Mouse (Mus musculus): ENCODE data around the gene Rnf181. TPM values are rescaled to one million over a fixed set of nuclear protein-coding genes. Genes with fewer than 3 reads are reported as not detected.

The Rnf181 gene
- polyA plus RNA-seq, 1 experiment: 104 TPM

DNA sequence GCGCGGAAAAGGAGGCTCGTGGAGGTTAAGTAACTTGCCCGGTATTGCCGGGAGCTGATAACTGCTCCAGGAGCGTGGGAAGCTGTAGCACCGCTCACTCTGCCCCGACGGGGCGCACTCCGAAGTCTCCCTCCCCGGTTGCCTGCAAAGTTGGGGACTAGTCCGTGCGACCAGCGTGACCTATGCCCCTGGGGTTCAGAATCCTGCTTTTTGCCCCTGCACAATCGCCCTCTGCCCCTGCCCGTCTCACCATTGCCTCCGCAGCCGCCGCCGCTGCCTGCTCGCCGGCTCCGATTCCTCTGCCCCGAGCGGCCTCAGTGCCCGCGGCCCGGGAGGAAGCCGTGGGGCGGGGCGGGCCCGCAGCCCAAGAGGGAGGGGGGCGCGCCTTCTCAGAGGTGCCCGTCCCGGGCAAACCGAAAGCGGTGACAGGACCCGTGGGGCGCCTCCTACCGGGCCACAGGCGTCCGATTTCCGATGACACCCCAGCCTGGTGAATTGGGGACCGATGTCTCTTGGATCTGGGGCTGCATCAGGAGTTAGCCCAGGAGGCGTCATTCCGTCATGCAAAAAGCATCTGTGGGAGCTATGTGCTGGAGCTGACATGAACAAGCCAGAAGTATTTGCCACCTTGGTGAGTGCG is 13.5 kb upstream of the Rnf181 start, which contains the start of gene Vamp5:
Gene Vamp5, minus strand, starts transcription at position 338 of the 640 bp plus-strand sequence.
- WGBS: under 1% methylated on average over 49 of the region's 49 CpGs
- peak within 1 kb of the TSS; percentile 90 for H3K4me3 ChIP-seq (replicated peaks; ENCODE audit: control insufficient read depth, low read depth, low read length)
- TF ChIP-seq POLR2A (IDR thresholded peaks at IDR 0.05; ENCODE audit: borderline replicate concordance, control insufficient read depth, low read depth, low read length): peak; percentile 51; the same call in 1 of the 2 replicates
- TF ChIP-seq CTCF (IDR thresholded peaks at IDR 0.05; ENCODE audit: control insufficient read depth, insufficient read depth, low read length): peak; percentile 59
- H3K4me1 ChIP-seq (ENCODE audit: control insufficient read depth, insufficient read depth, low read length): no peaks in the 10 kb centered on the region; the same call in 1 of the 2 replicates
- peak within 1 kb of the TSS; percentile 90 for H3K27ac ChIP-seq (ENCODE audit: control insufficient read depth, insufficient read depth, low read depth, low read length, poor library complexity)

GRCm38 (mm10) chr6:72379377-72380130 is 12.8 kb upstream of the Rnf181 start:
- Histone ChIP-seq H3K27ac (ENCODE audit: control insufficient read depth, insufficient read depth, low read depth, low read length, poor library complexity) (peak overlapping the region; percentile 90), H3K4me1 (ENCODE audit: control insufficient read depth, insufficient read depth, low read length) (peaks cover 4% of the 10 kb centered on the region; the same call in 1 of the 2 replicates), H3K4me3 (replicated peaks; ENCODE audit: control insufficient read depth, low read depth, low read length) (peak overlapping the region; percentile 90)
- 3% methylated on average over 7 of the region's 7 CpGs for WGBS
- no peak for TF ChIP-seq POLR2A (IDR thresholded peaks at IDR 0.05; ENCODE audit: borderline replicate concordance, control insufficient read depth, low read depth, low read length)

DNA sequence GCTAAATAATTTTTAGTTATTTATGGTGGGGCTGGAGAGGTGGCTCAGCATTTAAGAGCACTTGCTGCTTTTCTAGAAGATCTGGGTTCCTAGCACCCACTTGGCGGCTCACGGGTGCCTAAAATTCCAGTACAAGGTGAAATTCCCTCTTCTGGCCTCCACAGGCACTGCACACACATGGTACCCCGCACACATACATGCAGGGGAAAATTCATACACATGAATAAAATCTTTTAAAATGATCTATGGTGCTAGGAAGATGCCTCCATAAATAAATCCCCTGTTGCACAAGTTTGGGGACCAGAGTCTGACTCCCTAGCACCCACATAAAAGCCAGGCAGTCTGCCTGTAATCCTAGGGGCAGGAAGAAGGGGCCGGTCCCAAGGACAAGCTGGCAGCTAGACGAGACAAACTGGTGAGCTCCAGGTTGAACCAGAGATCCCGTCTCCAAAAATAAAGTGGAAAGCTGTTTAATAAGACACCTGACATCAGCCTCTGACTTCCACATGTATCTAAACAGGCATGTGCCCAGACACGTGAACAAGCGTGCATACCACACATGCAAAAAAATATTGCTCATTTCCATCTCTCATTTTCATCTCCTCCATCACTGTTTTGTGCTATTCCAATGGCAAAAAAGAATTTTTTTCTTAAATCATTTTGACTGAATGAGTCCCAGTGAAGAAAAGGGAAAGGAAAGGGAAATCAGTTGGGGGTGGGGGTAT is 11.9 kb upstream of the Rnf181 start:
- peak overlapping the region; percentile 90 for H3K4me3 ChIP-seq (replicated peaks; ENCODE audit: control insufficient read depth, low read depth, low read length)
- peaks cover 6% of the 10 kb centered on the region; the same call in 1 of the 2 replicates for H3K4me1 ChIP-seq (ENCODE audit: control insufficient read depth, insufficient read depth, low read length)
- TF ChIP-seq POLR2A (IDR thresholded peaks at IDR 0.05; ENCODE audit: borderline replicate concordance, control insufficient read depth, low read depth, low read length) (no peak), CTCF (IDR thresholded peaks at IDR 0.05; ENCODE audit: control insufficient read depth, insufficient read depth, low read length) (no peak)
- WGBS: 60% methylated on average over 8 of the region's 8 CpGs
- no peak overlapping the region for H3K27ac ChIP-seq (ENCODE audit: control insufficient read depth, insufficient read depth, low read depth, low read length, poor library complexity)

- 11% methylated on average over 15 of the region's 15 CpGs for WGBS
- Histone ChIP-seq H3K4me1 (ENCODE audit: control insufficient read depth, insufficient read depth, low read length) (peaks cover 6% of the 10 kb centered on the region; the same call in 1 of the 2 replicates), H3K4me3 (replicated peaks; ENCODE audit: control insufficient read depth, low read depth, low read length) (peak overlapping the region; percentile 59), H3K27ac (ENCODE audit: control insufficient read depth, insufficient read depth, low read depth, low read length, poor library complexity) (peak overlapping the region; percentile 76)
- no peak for TF ChIP-seq CTCF (IDR thresholded peaks at IDR 0.05; ENCODE audit: control insufficient read depth, insufficient read depth, low read length)
- TF ChIP-seq POLR2A (IDR thresholded peaks at IDR 0.05; ENCODE audit: borderline replicate concordance, control insufficient read depth, low read depth, low read length): no peak
These were observed 8.2 kb upstream of the Rnf181 start for GRCm38 (mm10) chr6:72374820-72375563.

DNA sequence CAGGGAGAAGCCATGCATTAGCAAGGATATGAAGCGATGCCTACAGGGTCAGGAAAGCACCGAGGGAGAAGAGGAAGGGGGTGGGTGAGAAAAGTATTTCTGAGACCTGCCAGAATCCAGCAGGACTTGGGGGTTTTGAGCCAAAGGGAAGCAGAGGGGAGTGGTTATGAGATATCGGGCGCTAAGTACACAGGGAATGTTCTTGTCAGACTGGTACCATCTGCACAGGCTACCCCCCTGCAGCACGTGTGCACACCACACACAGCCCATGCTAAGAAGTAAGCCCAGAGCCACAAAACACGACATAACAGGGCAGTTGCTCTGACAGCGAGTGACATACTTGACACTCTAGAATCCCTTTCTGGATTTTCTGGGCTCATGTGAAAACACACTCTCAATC is 7.5 kb upstream of the Rnf181 start:
- TF ChIP-seq CTCF (IDR thresholded peaks at IDR 0.05; ENCODE audit: control insufficient read depth, insufficient read depth, low read length): no peak
- no peak for TF ChIP-seq POLR2A (IDR thresholded peaks at IDR 0.05; ENCODE audit: borderline replicate concordance, control insufficient read depth, low read depth, low read length)
- no peak overlapping the region for H3K4me3 ChIP-seq (replicated peaks; ENCODE audit: control insufficient read depth, low read depth, low read length)
- WGBS: 52% methylated on average over 7 of the region's 7 CpGs
- H3K4me1 ChIP-seq (ENCODE audit: control insufficient read depth, insufficient read depth, low read length): peaks cover 6% of the 10 kb centered on the region; the same call in 1 of the 2 replicates
- no peak overlapping the region for H3K27ac ChIP-seq (ENCODE audit: control insufficient read depth, insufficient read depth, low read depth, low read length, poor library complexity)

DNA sequence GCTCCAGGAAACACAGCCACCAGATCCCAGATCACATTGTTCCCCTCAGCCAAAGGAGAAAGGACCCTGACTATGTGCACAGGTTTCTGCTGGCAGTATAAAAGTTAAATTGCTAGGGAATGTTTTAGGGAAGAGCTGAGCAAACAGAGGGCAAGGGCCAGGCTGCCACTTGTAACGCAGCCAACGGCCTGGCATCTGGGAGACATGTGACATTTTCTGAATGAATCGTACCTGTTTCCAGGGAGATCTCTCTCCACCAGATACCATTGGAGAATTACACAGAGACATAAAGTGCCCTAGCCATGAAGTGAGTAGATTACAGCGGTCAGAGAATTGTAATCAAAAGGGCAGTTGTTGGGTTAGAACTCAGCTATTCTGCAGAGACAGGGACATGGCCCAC is 6.4 kb upstream of the Rnf181 start:
- WGBS: 83% methylated on average over 4 of the region's 4 CpGs
- peaks cover 6% of the 10 kb centered on the region; the same call in 1 of the 2 replicates for H3K4me1 ChIP-seq (ENCODE audit: control insufficient read depth, insufficient read depth, low read length)
- no peak for TF ChIP-seq POLR2A (IDR thresholded peaks at IDR 0.05; ENCODE audit: borderline replicate concordance, control insufficient read depth, low read depth, low read length)
- no peak for TF ChIP-seq CTCF (IDR thresholded peaks at IDR 0.05; ENCODE audit: control insufficient read depth, insufficient read depth, low read length)
- H3K4me3 ChIP-seq (replicated peaks; ENCODE audit: control insufficient read depth, low read depth, low read length): no peak overlapping the region
- no peak overlapping the region for H3K27ac ChIP-seq (ENCODE audit: control insufficient read depth, insufficient read depth, low read depth, low read length, poor library complexity)

DNA sequence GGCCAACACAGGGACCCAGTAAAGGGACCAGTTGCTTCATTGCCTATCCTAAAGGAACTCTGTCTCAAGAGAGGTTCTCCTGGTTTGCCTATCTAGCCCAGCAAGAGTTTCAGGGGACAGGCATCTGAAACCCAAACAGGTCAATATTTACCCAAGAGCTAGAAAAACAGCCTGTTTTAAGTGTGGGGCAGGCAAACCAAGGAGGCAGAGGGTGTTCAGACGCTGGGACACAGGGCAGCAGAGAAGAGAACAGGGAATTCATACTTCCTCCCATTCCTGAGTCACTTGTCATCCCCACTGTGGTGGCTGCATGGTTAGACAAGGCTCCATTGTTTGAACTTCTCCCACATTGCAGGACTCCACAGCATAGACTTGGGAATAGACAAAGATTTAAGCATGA is 4.8 kb upstream of the Rnf181 start:
- 50% methylated on average over 1 of the region's 1 CpGs for WGBS
- TF ChIP-seq CTCF (IDR thresholded peaks at IDR 0.05; ENCODE audit: control insufficient read depth, insufficient read depth, low read length): no peak
- TF ChIP-seq POLR2A (IDR thresholded peaks at IDR 0.05; ENCODE audit: borderline replicate concordance, control insufficient read depth, low read depth, low read length): no peak
- Histone ChIP-seq H3K27ac (ENCODE audit: control insufficient read depth, insufficient read depth, low read depth, low read length, poor library complexity) (no peak overlapping the region), H3K4me3 (replicated peaks; ENCODE audit: control insufficient read depth, low read depth, low read length) (no peak overlapping the region), H3K4me1 (ENCODE audit: control insufficient read depth, insufficient read depth, low read length) (peaks cover 6% of the 10 kb centered on the region; the same call in 1 of the 2 replicates)
